Mouse (Mus musculus): ENCODE data around the gene Krtap17-1.

GRCm38 (mm10) chr11:100041454-100041853 lies 47.7 kb upstream of the Krtap17-1 start, which contains the start of gene Krt34:
- TF ChIP-seq POLR2A (IDR thresholded peaks at IDR 0.05; ENCODE audit: borderline replicate concordance, extremely low read depth, insufficient read depth, insufficient read length, poor library complexity, severe bottlenecking) (no peak), CTCF (IDR thresholded peaks at IDR 0.05; ENCODE audit: borderline replicate concordance, extremely low read depth, insufficient read depth, insufficient read length) (no peak)

All from brain, embryonic 14.5 days (tissue).